Mouse (Mus musculus) ovary, postnatal 14 days (tissue): ENCODE data around the gene Zfand3.

Experiments used
- DNase-seq: peaks from one replicate; pipeline ENCODE4 v3.0.0; 2022; ENCODE audit warnings: low spot score

Zfand3 gene

GRCm38 (mm10) chr17:30194629-30195445 lies 190.3 kb downstream of the Zfand3 start:
- no peak for DNase-seq

GRCm38 (mm10) chr17:30195591-30196183 lies 191.2 kb downstream of the Zfand3 start:
- no peak for DNase-seq

DNA sequence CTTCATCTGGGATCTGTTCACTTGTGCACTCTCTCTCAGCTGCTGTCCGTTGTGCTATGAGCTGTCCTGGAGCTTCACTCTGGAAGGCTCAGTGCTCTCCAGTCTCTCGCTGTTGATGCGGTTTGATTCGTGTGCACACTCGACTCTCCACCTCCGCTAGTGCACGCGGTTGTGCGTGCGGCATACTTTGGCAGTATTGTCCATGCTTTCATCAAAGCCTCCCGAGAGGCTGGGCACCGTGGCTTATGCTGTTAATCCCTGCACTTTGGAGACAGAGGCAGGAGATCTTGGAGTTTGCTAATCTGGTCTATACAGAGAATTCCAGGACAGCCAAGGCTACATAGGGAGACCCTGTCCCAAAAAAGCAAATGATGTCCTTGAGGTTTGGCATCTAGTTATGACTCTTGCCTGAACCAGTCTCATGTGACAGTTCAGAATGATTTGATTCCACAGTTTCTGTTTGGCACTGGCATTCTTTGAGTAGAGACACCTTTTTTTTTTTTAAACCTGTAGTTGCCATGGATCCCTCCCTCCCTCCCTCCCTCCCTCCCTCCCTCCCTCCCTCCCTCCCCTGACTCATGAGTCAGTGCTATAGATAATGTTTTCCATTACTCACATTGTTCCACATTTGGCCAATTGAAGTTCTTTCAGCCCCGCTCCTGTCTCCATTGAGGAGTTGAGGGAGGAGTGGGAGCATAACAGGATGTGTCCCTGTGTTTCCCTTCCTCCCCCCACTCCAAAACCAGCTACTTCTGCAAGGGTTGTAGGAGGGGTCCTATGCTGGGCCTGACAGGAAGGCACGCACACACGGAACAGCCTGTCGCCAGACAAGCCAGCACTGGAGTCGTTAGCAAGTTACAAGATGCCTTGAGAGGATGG lies 192.1 kb downstream of the Zfand3 start:
- DNase-seq = no peak

GRCm38 (mm10) chr17:30197280-30198030 lies 192.9 kb downstream of the Zfand3 start:
- DNase-seq = no peak

- no peak for DNase-seq
Observed at GRCm38 (mm10) chr17:30198422-30198821, 193.9 kb downstream of the Zfand3 start.

GRCm38 (mm10) chr17:30199374-30200247 lies 195.1 kb downstream of the Zfand3 start:
- DNase-seq = no peak

DNA sequence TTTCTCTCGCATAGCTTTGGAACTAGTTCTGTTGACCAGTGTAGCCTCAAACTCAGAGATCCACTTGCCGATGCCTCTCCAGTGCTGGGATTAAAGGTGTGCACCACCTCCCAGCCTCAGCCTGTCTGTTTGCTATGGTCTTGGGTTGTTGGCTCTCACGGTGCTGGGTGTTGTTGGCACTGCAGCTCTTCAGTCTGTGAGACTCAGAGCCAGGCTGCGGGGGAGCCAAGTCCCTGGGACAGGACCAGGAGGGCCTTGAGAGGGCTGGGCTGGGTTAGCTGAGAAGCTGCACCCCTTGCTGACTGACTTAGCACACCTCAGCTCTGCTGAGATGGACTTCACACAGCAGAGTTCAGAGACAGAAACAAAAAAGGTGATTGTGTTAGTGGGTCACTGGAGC lies 195.8 kb downstream of the Zfand3 start:
- no peak for DNase-seq

- DNase-seq = no peak
Observed at GRCm38 (mm10) chr17:30205062-30205825, 200.7 kb downstream of the Zfand3 start.

GRCm38 (mm10) chr17:30210262-30210661 lies 205.7 kb downstream of the Zfand3 start:
- no peak for DNase-seq

GRCm38 (mm10) chr17:30210936-30211335 lies 206.4 kb downstream of the Zfand3 start:
- DNase-seq = no peak

DNA sequence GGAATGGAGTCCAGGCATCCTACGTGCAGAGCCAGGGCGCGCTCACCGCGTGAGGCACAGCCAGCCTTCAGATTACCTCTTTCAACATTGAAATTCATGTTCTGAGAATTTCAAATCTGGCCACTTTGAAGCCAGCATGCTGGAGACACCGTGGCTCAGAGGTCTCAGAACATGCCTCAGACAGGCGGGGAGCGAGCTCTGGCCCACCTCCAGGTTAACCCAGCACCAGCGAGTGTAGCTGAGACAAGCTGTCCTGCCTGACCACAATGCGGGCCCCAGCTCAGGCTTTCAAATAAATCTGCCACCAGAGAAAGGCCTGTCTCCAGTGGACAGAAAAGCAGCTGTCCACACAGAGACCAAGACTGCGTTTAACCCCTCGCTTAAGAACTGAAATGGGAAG lies 208.1 kb downstream of the Zfand3 start:
- no peak for DNase-seq

- no peak for DNase-seq
Observed at GRCm38 (mm10) chr17:30213371-30213770, 208.8 kb downstream of the Zfand3 start.

- DNase-seq = no peak
Observed at GRCm38 (mm10) chr17:30214393-30214792, 209.9 kb downstream of the Zfand3 start.

DNA sequence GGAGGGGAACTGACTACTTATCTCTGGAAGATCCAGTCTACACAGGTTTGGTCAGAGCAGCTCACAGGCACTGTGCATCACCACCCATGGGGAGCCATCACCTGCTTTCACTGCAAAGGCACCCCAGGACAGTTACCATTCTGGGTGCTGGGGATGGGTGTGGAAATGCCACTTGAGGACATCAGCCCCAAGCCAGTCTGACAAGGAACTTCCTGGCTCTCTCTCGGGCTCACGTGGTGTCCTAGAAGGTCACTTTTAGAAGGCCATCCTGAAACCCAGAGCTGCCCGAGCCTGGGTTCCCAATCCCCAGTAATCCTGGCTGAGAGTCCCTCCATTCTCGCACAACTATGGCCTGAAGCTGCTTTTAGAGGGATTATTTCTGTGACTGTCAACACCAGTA lies 211.2 kb downstream of the Zfand3 start:
- no peak for DNase-seq

DNA sequence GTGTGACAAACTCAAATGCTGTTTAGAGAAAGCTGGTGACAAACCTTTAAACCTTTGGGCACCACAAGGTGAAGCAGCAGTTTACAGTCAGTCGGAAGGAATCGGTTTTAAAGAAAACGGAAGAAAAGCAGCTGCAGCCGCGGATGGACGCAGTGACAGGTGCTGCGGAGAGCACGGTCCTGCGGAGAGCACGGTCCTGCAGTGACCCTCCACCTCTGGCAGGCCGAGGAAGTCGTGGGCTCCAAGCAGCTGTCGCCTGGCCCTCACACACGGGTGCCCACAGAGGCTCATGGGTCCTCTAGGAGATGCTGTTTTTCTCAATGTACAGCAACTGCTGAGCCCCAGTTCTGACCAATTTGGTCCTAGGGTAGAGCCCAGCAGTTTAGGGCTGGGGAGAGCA lies 217.1 kb downstream of the Zfand3 start:
- DNase-seq = no peak

DNA sequence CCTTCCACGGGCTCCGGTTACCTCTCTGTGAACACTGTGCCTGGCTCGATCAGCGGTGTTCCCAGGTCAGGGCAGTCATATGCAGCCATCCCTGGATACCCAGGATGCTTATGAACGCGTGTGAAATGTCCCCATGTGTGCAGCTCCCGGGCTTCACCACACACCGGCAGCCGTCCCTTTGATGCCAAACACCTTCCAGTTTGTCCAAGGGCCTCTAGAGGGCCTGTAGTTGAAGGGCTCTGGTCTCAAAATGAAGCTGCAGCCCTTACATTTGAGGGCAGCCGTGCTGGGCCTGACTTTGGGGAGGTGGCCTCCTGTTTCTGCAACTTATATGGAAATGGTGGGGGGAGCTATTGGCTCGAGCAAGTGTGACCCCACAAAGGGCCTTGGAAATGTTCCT lies 217.8 kb downstream of the Zfand3 start:
- DNase-seq = no peak

GRCm38 (mm10) chr17:30222837-30223236 lies 218.3 kb downstream of the Zfand3 start:
- no peak for DNase-seq

DNA sequence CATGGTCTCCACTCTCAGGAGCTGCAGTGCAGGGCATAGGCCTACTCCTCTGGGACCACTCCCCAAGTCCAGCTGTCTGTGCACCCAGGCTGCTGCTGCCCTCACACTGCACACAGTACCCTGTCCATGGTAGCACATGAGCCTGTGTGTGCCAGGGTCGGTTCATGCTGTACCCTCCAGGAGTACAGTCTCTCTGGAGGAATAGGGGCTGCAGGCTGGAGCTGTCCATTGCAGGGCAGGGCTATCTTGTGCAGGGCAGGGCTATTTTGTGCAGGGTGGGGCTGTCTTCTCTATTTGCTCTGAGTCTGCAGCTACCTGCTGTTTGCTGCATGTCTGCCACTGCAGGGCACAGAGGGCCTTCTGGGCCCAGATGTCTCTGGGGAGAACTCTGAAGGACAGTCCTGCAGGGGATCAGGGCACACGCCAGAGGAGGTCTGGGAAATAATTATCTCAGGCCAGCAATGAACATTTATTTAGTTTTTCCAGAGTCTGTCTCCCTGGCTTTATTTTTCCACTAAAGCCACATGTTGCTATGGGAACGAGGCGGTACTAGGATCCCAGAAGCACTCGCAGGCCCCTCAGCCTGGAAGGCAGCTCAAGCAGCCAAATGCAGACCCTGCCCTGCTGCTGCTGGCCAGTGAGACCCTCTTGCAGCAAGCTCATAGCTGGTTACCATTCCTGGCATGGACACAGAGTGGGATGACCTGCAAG lies 220.7 kb downstream of the Zfand3 start:
- no peak for DNase-seq

DNA sequence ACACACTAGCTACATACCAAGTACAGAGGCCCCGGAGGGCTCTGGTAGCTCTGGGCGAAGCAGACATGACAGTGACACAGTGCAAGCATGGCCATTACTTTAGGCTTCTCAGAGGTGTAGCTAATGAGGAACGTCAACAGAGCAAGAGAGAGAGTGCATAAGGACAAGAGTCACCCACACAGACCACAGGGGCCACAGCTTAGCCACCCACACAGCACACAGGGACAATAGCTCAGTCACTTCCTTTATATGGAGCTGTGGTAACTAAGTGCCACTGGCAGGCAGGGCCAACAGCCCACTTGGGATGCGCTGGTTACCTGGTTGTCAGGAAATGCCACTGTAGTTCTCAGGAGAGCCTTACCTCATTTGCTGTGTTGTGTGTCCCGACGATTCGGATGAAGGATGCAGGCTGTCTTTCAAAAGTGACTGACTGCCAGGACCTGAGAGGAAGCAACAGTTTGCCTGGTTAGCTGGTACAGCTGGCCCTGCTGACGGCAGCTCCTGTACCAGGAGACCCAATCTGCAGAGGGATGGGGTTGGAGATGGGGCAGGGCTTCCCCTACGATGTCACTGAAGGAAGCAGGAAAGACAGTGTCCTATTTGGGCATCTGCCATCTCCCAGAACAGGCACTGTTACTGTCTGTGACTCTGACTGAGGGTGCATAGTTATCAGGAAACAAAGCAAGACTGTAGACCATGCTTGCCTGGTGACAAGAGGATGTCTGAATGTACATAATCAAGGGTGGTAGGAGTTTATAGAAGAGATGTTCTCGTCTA lies 224.1 kb downstream of the Zfand3 start:
- no peak for DNase-seq
